In genomic region chr4:150901651-150902050, GRCm38 (mm10) we compare ENCODE assay signal across 10 mouse cellular contexts. TPM values are rescaled to one million over a fixed set of nuclear protein-coding genes. Genes with fewer than 3 reads are reported as not detected.
DNase-seq lines count a peak whose midpoint lies in the region; ATAC-seq and TF ChIP-seq lines count a peak whose summit lies in the region.
"Had no signal": no experiment of that assay in that cellular context is flagged by ENCODE, and none has a peak within 500 bp of the region (broad histone marks: within the 10 kb centered on the region; RNA-seq: fewer than 3 reads in every experiment).

No protein-coding gene starts in this region.

- intact Hi-C loops in left cerebral cortex, postnatal 14 days (cut with DNase I): loop anchor here (1.0 kb wide), 1 partner anchor 245 kb away; no protein-coding TSS in a partner anchor

- 46% methylated on average over 9 of the region's 9 CpGs for WGBS in hindbrain, postnatal 0 days

- H3K27me3 ChIP-seq in hindbrain, postnatal 0 days (ENCODE audit: insufficient read depth, low read length): no peaks in the 10 kb centered on the region
- no peaks in the 10 kb centered on the region for H3K27me3 ChIP-seq in testis, adult 2 months (ENCODE audit: control insufficient read depth, insufficient read depth, low read length)
- H3K27me3 ChIP-seq: embryonic facial prominence, embryonic 12.5 days had no signal

- DNase-seq in layer of hippocampus, adult 11-12 months (ENCODE audit: low spot score): peak; percentile 67
- no peak for DNase-seq in layer of hippocampus, adult 9-10 months (ENCODE audit: low spot score)
- DNase-seq in brain, adult 2 months (ENCODE audit: low read depth, low spot score): peak; percentile 88
- DNase-seq in forelimb bud, embryonic 11.5 days (ENCODE audit: low read depth, low spot score): peak; percentile 71
- DNase-seq in hindbrain, postnatal 0 days (ENCODE audit: low spot score): peak; percentile 77
- DNase-seq in left cerebral cortex, postnatal 14 days (ENCODE audit: low spot score in 2 of 2): peak; percentile 68 to 76
- DNase-seq in naive thymus-derived CD4-positive, alpha-beta T cell, adult 2 months (ENCODE audit: low read depth): peak; percentile 87

- ATAC-seq in hindbrain, postnatal 0 days: no peak

- TF ChIP-seq CTCF in hindbrain, postnatal 0 days (IDR thresholded peaks at IDR 0.05; ENCODE audit: low read depth): peak; percentile 92
- TF ChIP-seq CTCF in testis, adult 2 months (IDR thresholded peaks at IDR 0.05; ENCODE audit: control insufficient read depth, insufficient read depth, insufficient replicate concordance, low read depth, low read length): peak; percentile 93

- no peak for TF ChIP-seq POLR2A in testis, adult 2 months (IDR thresholded peaks at IDR 0.05; ENCODE audit: control insufficient read depth, low read depth, low read length)

- H3K36me3 ChIP-seq in hindbrain, postnatal 0 days (ENCODE audit: insufficient read depth, low read length): peaks cover 52% of the 10 kb centered on the region
- H3K36me3 ChIP-seq in testis, adult 2 months (ENCODE audit: control insufficient read depth, insufficient read depth, low read length): no peaks in the 10 kb centered on the region; the same call in 1 of the 2 replicates

- H3K9me3 ChIP-seq in hindbrain, postnatal 0 days (ENCODE audit: low read length): no peaks in the 10 kb centered on the region
- H3K9me3 ChIP-seq: embryonic facial prominence, embryonic 12.5 days had no signal

- no peak overlapping the region for H3K9ac ChIP-seq in hindbrain, postnatal 0 days (replicated peaks; ENCODE audit: low read length)
- H3K9ac ChIP-seq: embryonic facial prominence, embryonic 12.5 days had no signal

- H3K4me3 ChIP-seq in hindbrain, postnatal 0 days (ENCODE audit: low read length): no peak overlapping the region
- H3K4me3 ChIP-seq in testis, adult 2 months (ENCODE audit: control insufficient read depth, low read depth, low read length): no peak overlapping the region
- H3K4me3 ChIP-seq: embryonic facial prominence, embryonic 12.5 days; myocyte had no signal

- no peaks in the 10 kb centered on the region for H3K4me1 ChIP-seq in hindbrain, postnatal 0 days (ENCODE audit: insufficient read depth, low read length)
- no peaks in the 10 kb centered on the region for H3K4me1 ChIP-seq in testis, adult 2 months (ENCODE audit: control insufficient read depth, insufficient read depth, low read length)
- H3K4me1 ChIP-seq: embryonic facial prominence, embryonic 12.5 days had no signal

- H3K27ac ChIP-seq in hindbrain, postnatal 0 days: no peak overlapping the region
- H3K27ac ChIP-seq in testis, adult 2 months (ENCODE audit: control insufficient read depth, insufficient read depth, low read depth, low read length): 0 out of 2 replicates have a peak overlapping the region, but pooled peaks have one; percentile 16
- H3K27ac ChIP-seq: embryonic facial prominence, embryonic 12.5 days had no signal

- H3K4me2 ChIP-seq in hindbrain, postnatal 0 days (ENCODE audit: low read depth, low read length): no peak overlapping the region
- H3K4me2 ChIP-seq: embryonic facial prominence, embryonic 12.5 days had no signal

RNA-seq across cellular contexts. Expression of gene Park7, which starts 12.6 kb away (rescaled TPM):
- total RNA-seq in hindbrain, postnatal 0 days (2014; rRNA removed): 126 and 135 TPM in 2 replicates
- polyA plus RNA-seq in hindbrain, postnatal 0 days (2015; fragmentation: Nextera tagmentation; extraction: Ambion mirVana): 449 and 470 TPM in 2 replicates
- total RNA-seq in left cerebral cortex, postnatal 14 days (2021): 100 to 1,000 TPM; 203 to 206 TPM
- 88.1 and 92.3 TPM in 2 replicates for polyA plus RNA-seq in testis, adult 2 months (2012; rRNA removed)

RNA-seq across cellular contexts. Expression of gene Tnfrsf9, which starts 12.7 kb away (rescaled TPM):
- total RNA-seq in hindbrain, postnatal 0 days (2014; rRNA removed): 0.52 and 2.4 TPM in 2 replicates
- polyA plus RNA-seq in hindbrain, postnatal 0 days (2015; fragmentation: Nextera tagmentation; extraction: Ambion mirVana): 0.09 and 0.34 TPM in 2 replicates
- under 1 TPM; 0.36 to 0.40 TPM for total RNA-seq in left cerebral cortex, postnatal 14 days (2021)
- polyA plus RNA-seq in testis, adult 2 months (2012; rRNA removed): 1.9 and 3.1 TPM in 2 replicates

RNA-seq across cellular contexts. Expression of gene Errfi1, which starts 47.9 kb away (rescaled TPM):
- total RNA-seq in hindbrain, postnatal 0 days (2014; rRNA removed): 32.4 and 38.8 TPM in 2 replicates
- 22.2 and 23.2 TPM in 2 replicates for polyA plus RNA-seq in hindbrain, postnatal 0 days (2015; fragmentation: Nextera tagmentation; extraction: Ambion mirVana)
- total RNA-seq in left cerebral cortex, postnatal 14 days (2021): 10 to 100 TPM; 24.2 to 33.2 TPM
- polyA plus RNA-seq in testis, adult 2 months (2012; rRNA removed): 10.6 and 11.2 TPM in 2 replicates
